Mouse (Mus musculus) CH12.LX (cell line): Measurements from ENCODE around the gene Tmem252. TPM values are rescaled to one million over a fixed set of nuclear protein-coding genes. Genes with fewer than 3 reads are reported as not detected.

Source experiments
- DNase-seq: peaks from one replicate; pipeline ENCODE4 v3.0.0-alpha.2; 2013; ENCODE audit errors: extremely low read depth
- H3K27ac ChIP-seq: 2 replicates; pipeline ENCODE4 v1.5.1; 2012; ENCODE audit warnings: low read depth, mild to moderate bottlenecking, control low read depth, moderate library complexity; ENCODE audit not compliant: insufficient read depth
- H3K27me3 ChIP-seq: replicated peaks from 2 replicates; pipeline ENCODE3; 2012; ENCODE audit warnings: inconsistent platforms
- H3K36me3 ChIP-seq, 2 experiments: replicated peaks in 1 of 2; 2 replicates each; pipeline versions ENCODE3 to v1.6.1; 2012; ENCODE audit warnings: inconsistent platforms in 1 of 2, low read length in 1 of 2, mild to moderate bottlenecking in 1 of 2, mixed read lengths in 1 of 2, moderate library complexity in 1 of 2; ENCODE audit not compliant: control insufficient read depth in 1 of 2, insufficient read depth in 1 of 2
- H3K4me1 ChIP-seq, 2 experiments: 2 replicates each; pipeline ENCODE4 v1.6.1; 2012; ENCODE audit warnings: inconsistent platforms in 1 of 2, moderate library complexity in 1 of 2; ENCODE audit not compliant: insufficient read depth in 2 of 2, control insufficient read depth in 1 of 2
- H3K4me2 ChIP-seq: 2 replicates; pipeline ENCODE4 v1.6.1; 2012; ENCODE audit warnings: low read depth, mild to moderate bottlenecking, control low read depth; ENCODE audit not compliant: poor library complexity, insufficient read depth, severe bottlenecking
- H3K4me3 ChIP-seq, 3 experiments: fragments of 150-350 bp in 1 of 3; sonication (generic) in 1 of 3; replicated peaks in 1 of 3; 2 replicates each; pipeline versions ENCODE3 to v1.5.1; 2011 to 2012; ENCODE audit warnings: low read depth in 2 of 3, low read length in 2 of 3, mild to moderate bottlenecking in 2 of 3, moderate library complexity in 2 of 3, control low read depth in 1 of 3, improper control_type of control experiment in 1 of 3, inconsistent platforms in 1 of 3, mixed read lengths in 1 of 3; ENCODE audit not compliant: poor library complexity in 1 of 3
- H3K79me2 ChIP-seq: replicated peaks from 2 replicates; pipeline ENCODE4 v1.6.1; 2012; ENCODE audit warnings: mild to moderate bottlenecking, moderate library complexity; ENCODE audit not compliant: control insufficient read depth, poor library complexity, insufficient read depth, severe bottlenecking; ENCODE audit errors: extremely low read depth
- H3K9ac ChIP-seq: 2 replicates; pipeline ENCODE4 v1.6.1; 2012; ENCODE audit warnings: low read depth, mild to moderate bottlenecking, control low read depth, moderate library complexity; ENCODE audit not compliant: insufficient read depth
- H3K9me3 ChIP-seq: replicated peaks from 2 replicates; pipeline ENCODE3; 2012; ENCODE audit warnings: low read length, inconsistent platforms, mixed read lengths
- CHD1 ChIP-seq: IDR thresholded peaks from 2 replicates; pipeline ENCODE4 v1.6.1; 2012; ENCODE audit warnings: low read depth, low read length, improper control_type of control experiment, inconsistent platforms
- CHD2 ChIP-seq: IDR thresholded peaks from 2 replicates; pipeline ENCODE4 v1.6.1; 2011; ENCODE audit warnings: low read length, improper control_type of control experiment
- E2F4 ChIP-seq: IDR thresholded peaks from 2 replicates; pipeline ENCODE4 v1.6.1; 2011; ENCODE audit warnings: low read depth, low read length, improper control_type of control experiment; ENCODE audit not compliant: insufficient replicate concordance
- EP300 ChIP-seq: IDR thresholded peaks from 2 replicates; pipeline ENCODE4 v1.6.1; 2011; ENCODE audit warnings: low read length, improper control_type of control experiment
- GABPA ChIP-seq: IDR thresholded peaks from 2 replicates; pipeline ENCODE4 v1.6.1; 2012; ENCODE audit warnings: low read depth, low read length, improper control_type of control experiment, inconsistent platforms; ENCODE audit not compliant: insufficient replicate concordance
- JUN ChIP-seq: IDR thresholded peaks from 2 replicates; pipeline ENCODE4 v1.6.1; 2011; ENCODE audit warnings: low read depth, mild to moderate bottlenecking, low read length, improper control_type of control experiment, moderate library complexity; ENCODE audit not compliant: insufficient read depth
- KAT2A ChIP-seq: IDR thresholded peaks from 2 replicates; pipeline ENCODE4 v1.6.1; 2012; ENCODE audit warnings: low read length, improper control_type of control experiment, inconsistent platforms; ENCODE audit not compliant: insufficient replicate concordance
- MAFK ChIP-seq: IDR thresholded peaks from 2 replicates; pipeline ENCODE4 v1.6.1; 2011; ENCODE audit warnings: low read length, improper control_type of control experiment; ENCODE audit not compliant: insufficient replicate concordance
- MXI1 ChIP-seq: IDR thresholded peaks from 2 replicates; pipeline ENCODE4 v1.6.1; 2011; ENCODE audit warnings: mild to moderate bottlenecking, low read depth, low read length, improper control_type of control experiment
- MYC ChIP-seq: IDR thresholded peaks from 2 replicates; pipeline ENCODE4 v1.6.1; 2011; ENCODE audit warnings: low read depth, mild to moderate bottlenecking, improper control_type of control experiment, low read length
- NELFE ChIP-seq: IDR thresholded peaks from 2 replicates; pipeline ENCODE4 v1.6.1; 2011; ENCODE audit warnings: low read depth, low read length, improper control_type of control experiment
- NRF1 ChIP-seq: IDR thresholded peaks from 2 replicates; pipeline ENCODE4 v1.6.1; 2014; ENCODE audit warnings: low read depth, mild to moderate bottlenecking, inconsistent platforms, low read length, improper control_type of control experiment, moderate library complexity
- PAX5 ChIP-seq: IDR thresholded peaks from 2 replicates; pipeline ENCODE4 v1.6.1; 2012; ENCODE audit warnings: low read length, inconsistent platforms, mixed read lengths
- POLR2A ChIP-seq: IDR thresholded peaks from 2 replicates; pipeline ENCODE4 v1.6.1; 2011; ENCODE audit warnings: low read depth, mild to moderate bottlenecking, improper control_type of control experiment, low read length
- SIN3A ChIP-seq: IDR thresholded peaks from 2 replicates; pipeline ENCODE4 v1.6.1; 2012; ENCODE audit warnings: low read length, improper control_type of control experiment, inconsistent platforms
- TCF12 ChIP-seq: IDR thresholded peaks from 2 replicates; pipeline ENCODE4 v1.6.1; 2014; ENCODE audit warnings: low read depth, mild to moderate bottlenecking, inconsistent platforms, low read length, improper control_type of control experiment
- USF1 ChIP-seq: IDR thresholded peaks from 2 replicates; pipeline ENCODE4 v1.6.1; 2014; ENCODE audit warnings: low read depth, mild to moderate bottlenecking, inconsistent platforms, low read length, improper control_type of control experiment
- USF2 ChIP-seq: conservative IDR thresholded peaks from 2 replicates; pipeline ENCODE4 v1.6.1; 2011; ENCODE audit warnings: low read depth, low read length, improper control_type of control experiment
- ZKSCAN1 ChIP-seq: IDR thresholded peaks from 2 replicates; pipeline ENCODE4 v1.6.1; 2012; ENCODE audit warnings: low read depth, inconsistent platforms, low read length, improper control_type of control experiment, borderline replicate concordance
- dilution Hi-C: fragments of 300-500 bp; cut with MboI; formaldehyde crosslinking; loops from 2 replicates; pipeline ENCODE4 v1.14.3; 2020; ENCODE audit warnings: low sequenced_read_pairs; ENCODE audit not compliant: extremely low pct_unique_long_range_greater_than_20kb, extremely low pct_ligation_motif_present
- in situ Hi-C: fragments of 300-500 bp; cut with MboI; formaldehyde crosslinking; loops from 3 replicates; pipeline ENCODE4 v1.14.3; 2019; ENCODE audit warnings: low sequenced_read_pairs, low pct_ligation_motif_present, low pct_unique_long_range_greater_than_20kb, mixed read lengths
- polyA plus RNA-seq: library from polyadenylated mRNA; unstranded; fragments of >175 nt; gene quantifications from 2 replicates; pipeline ENCODE4 v1.2.1, GENCODE M21; 2012; ENCODE audit warnings: low read depth; ENCODE audit not compliant: insufficient read length
- total RNA-seq, 2 experiments: library from RNA; depleted of rRNA; stranded (reverse); fragments of 300-350 nt in 1 of 2; fragments of >200 nt in 1 of 2; gene quantifications; 2 replicates each; pipeline ENCODE4 v1.2.3; 2012 to 2014

Tmem252 gene
- total and polyA plus RNA-seq, 3 experiments, result not detected

DNA sequence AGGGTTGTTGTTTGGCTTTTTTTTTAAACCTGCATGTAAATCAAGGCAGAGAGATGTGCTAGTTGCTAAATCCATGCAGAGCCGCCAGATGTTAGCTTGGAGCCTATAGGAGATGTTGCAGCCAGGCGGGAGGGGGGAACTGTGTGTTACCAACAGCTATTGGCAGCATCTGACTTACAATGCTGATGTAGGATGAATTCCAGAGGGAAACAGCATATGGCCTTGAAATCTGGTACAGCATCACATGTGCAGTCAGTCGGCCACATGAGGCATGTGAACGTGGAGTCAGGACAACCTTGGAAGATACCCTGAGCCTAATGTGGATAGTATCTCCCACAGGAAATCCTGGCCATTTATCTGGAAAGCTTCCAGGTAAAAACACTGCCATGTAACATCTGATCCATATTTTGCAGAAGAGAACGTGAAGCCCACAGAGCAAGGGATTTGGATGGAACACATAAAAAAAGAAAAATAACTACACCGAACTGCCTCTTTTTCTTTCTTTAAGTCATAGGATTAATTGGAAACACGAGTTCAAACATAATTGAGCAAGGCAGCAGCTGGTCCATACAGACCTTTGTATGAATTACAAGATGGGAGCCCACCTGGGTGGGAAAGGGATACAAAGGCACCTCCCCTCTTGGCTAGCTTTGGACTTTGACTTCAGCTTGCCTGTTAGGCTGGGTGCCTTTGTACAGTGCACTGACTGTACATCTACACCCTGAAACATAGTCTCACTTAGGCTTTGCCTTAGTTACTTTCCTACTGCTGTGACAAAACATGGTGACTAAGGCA is 42.7 kb downstream of the Tmem252 start:
- DNase-seq, result no peak
- Histone ChIP-seq H3K4me2 (no peak overlapping the region), H3K79me2 (no peaks in the 10 kb centered on the region), H3K9ac (no peak overlapping the region), H3K4me1 (no peaks in the 10 kb centered on the region), H3K36me3 (no peaks in the 10 kb centered on the region), H3K4me3 (no peak overlapping the region), H3K27ac (no peak overlapping the region), H3K27me3 (no peaks in the 10 kb centered on the region), H3K9me3 (peaks cover 2% of the 10 kb centered on the region)
- dilution Hi-C loops (no loop called here), in situ Hi-C loops (no loop called here)
- TF ChIP-seq JUN (no peak), NRF1 (no peak), CHD2 (no peak), EP300 (no peak), MAFK (no peak), KAT2A (no peak), SIN3A (no peak), CHD1 (no peak), GABPA (no peak), PAX5 (no peak), ZKSCAN1 (no peak), TCF12 (no peak), USF2 (no peak), MXI1 (no peak), POLR2A (no peak), MYC (no peak), NELFE (no peak), USF1 (no peak)

DNA sequence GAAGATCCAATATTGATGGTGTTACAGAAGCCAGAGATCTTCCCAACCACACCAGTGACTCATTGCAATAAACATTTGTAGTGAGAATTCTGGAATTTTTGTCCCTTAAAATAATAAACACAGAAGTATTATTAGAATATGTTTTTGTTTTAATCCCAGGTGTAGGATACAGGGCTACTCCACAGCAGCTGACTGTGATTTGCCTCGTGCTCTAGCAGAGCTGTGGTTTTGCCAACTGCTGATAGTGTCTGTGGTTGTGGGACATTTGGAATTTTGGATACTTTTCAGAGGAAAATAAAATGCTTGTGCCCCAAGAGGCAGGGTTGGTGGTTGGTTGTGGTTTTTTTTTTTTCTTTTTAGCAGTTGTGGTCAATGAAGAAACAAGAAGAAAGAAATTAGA is 44.2 kb downstream of the Tmem252 start:
- peaks cover 0 to 2% of the 10 kb centered on the region in 2 experiments; a peak in 2 of 4 replicates for H3K4me1 ChIP-seq
- DNase-seq, result no peak

More for the DNA sequence above, 44.2 kb downstream of the Tmem252 start:
- H3K27ac ChIP-seq, result no peak overlapping the region
- H3K9ac ChIP-seq, result no peak overlapping the region
- H3K4me2 ChIP-seq, result no peak overlapping the region
- H3K9me3 ChIP-seq, result peaks cover 2% of the 10 kb centered on the region
- H3K27me3 ChIP-seq, result no peaks in the 10 kb centered on the region
- dilution Hi-C loops, result no loop called here
- no peak overlapping the region for H3K4me3 ChIP-seq
- in situ Hi-C loops, result no loop called here
- H3K79me2 ChIP-seq, result no peaks in the 10 kb centered on the region
- TF ChIP-seq USF1 (no peak), POLR2A (no peak), NELFE (no peak), E2F4 (no peak), EP300 (no peak)
- no peaks in the 10 kb centered on the region for H3K36me3 ChIP-seq
